ENCODE assay signal across 9 mouse cellular contexts in genomic region chr7:128004487-128005362, GRCm38 (mm10). TPM values are rescaled to one million over a fixed set of nuclear protein-coding genes. Genes with fewer than 3 reads are reported as not detected.
DNase-seq lines count a peak whose midpoint lies in the region; ATAC-seq and TF ChIP-seq lines count a peak whose summit lies in the region.
"Had no signal": no experiment of that assay in that cellular context is flagged by ENCODE, and none has a peak within 500 bp of the region (broad histone marks: within the 10 kb centered on the region; RNA-seq: fewer than 3 reads in every experiment).

No protein-coding gene starts in this region.

- no peaks in the 10 kb centered on the region for H3K9me3 ChIP-seq in ES-Bruce4 (replicated peaks; ENCODE audit: control insufficient read depth, insufficient read depth, low read length, poor library complexity, severe bottlenecking)
- H3K9me3 ChIP-seq in midbrain, embryonic 16.5 days (replicated peaks; ENCODE audit: control insufficient read depth, low read length, poor library complexity, severe bottlenecking): no peaks in the 10 kb centered on the region
- H3K9me3 ChIP-seq: liver, embryonic 15.5 days had no signal

- no peaks in the 10 kb centered on the region for H3K4me1 ChIP-seq in ES-Bruce4 (ENCODE audit: control insufficient read depth, insufficient read depth, low read length)
- H3K4me1 ChIP-seq in midbrain, embryonic 16.5 days (ENCODE audit: control insufficient read depth, insufficient read depth, low read length): 0 out of 2 replicates have a peak, but pooled peaks cover 2% of the 10 kb centered on the region

- intact Hi-C loops in heart, postnatal 10 days (cut with DNase I): no loop called here

- no peak for TF ChIP-seq EP300 in ES-Bruce4 (IDR thresholded peaks at IDR 0.05; ENCODE audit: insufficient read depth, low read depth, low read length)

- no peaks in the 10 kb centered on the region for H3K36me3 ChIP-seq in ES-Bruce4 (ENCODE audit: control insufficient read depth, insufficient read depth, low read length, poor library complexity, severe bottlenecking)
- H3K36me3 ChIP-seq in midbrain, embryonic 16.5 days (ENCODE audit: control insufficient read depth, insufficient read depth, low read length): no peaks in the 10 kb centered on the region
- H3K36me3 ChIP-seq: liver, embryonic 15.5 days had no signal

- ATAC-seq in midbrain, embryonic 16.5 days: no peak

- no peak overlapping the region for H3K27ac ChIP-seq in ES-Bruce4 (ENCODE audit: insufficient read depth, low read length)
- H3K27ac ChIP-seq in midbrain, embryonic 16.5 days (ENCODE audit: low read length): no peak overlapping the region
- H3K27ac ChIP-seq: liver, embryonic 15.5 days had no signal

- 19% methylated on average over 35 of the region's 35 CpGs for WGBS in midbrain, embryonic 16.5 days

- H3K4me3 ChIP-seq in ES-Bruce4 (ENCODE audit: low read depth, low read length): peak overlapping the region; percentile 48
- no peak overlapping the region for H3K4me3 ChIP-seq in midbrain, embryonic 16.5 days (ENCODE audit: low read depth, low read length)
- H3K4me3 ChIP-seq: liver, embryonic 15.5 days had no signal

- TF ChIP-seq CTCF in ES-Bruce4 (IDR thresholded peaks at IDR 0.05; ENCODE audit: low read depth, low read length): no peak

- DNase-seq in embryo, embryonic 9.5 days (ENCODE audit: extremely low spot score): peak; percentile 20
- peak; percentile 59 to 75 for DNase-seq in heart, postnatal 10 days
- peak; percentile 73 to 86 for DNase-seq in kidney, postnatal 4 days
- DNase-seq in layer of hippocampus, adult 9-11 months: no peak
- no peak for DNase-seq in right cerebral cortex, postnatal 14 days
- DNase-seq in frontal cortex, postnatal 36 days (ENCODE audit: low spot score in 2 of 2): no peak

- no peak for TF ChIP-seq POLR2A in ES-Bruce4 (IDR thresholded peaks at IDR 0.05; ENCODE audit: insufficient read depth, low read length)

- H3K27me3 ChIP-seq in ES-Bruce4 (ENCODE audit: control insufficient read depth, insufficient read depth, low read length, poor library complexity, severe bottlenecking): no peaks in the 10 kb centered on the region
- H3K27me3 ChIP-seq in midbrain, embryonic 16.5 days (ENCODE audit: control insufficient read depth, insufficient read depth, low read depth, low read length): 0 out of 2 replicates have a peak, but pooled peaks cover 3% of the 10 kb centered on the region
- H3K27me3 ChIP-seq: liver, embryonic 15.5 days had no signal

- H3K9ac ChIP-seq in ES-Bruce4 (ENCODE audit: low read depth, poor library complexity, severe bottlenecking): no peak overlapping the region
- H3K9ac ChIP-seq in midbrain, embryonic 16.5 days (ENCODE audit: low read depth, low read length): no peak overlapping the region
- H3K9ac ChIP-seq: liver, embryonic 15.5 days had no signal

- peak overlapping the region; percentile 22; the same call in 1 of the 2 replicates for H3K4me2 ChIP-seq in midbrain, embryonic 16.5 days (ENCODE audit: low read length)
- H3K4me2 ChIP-seq: liver, embryonic 15.5 days had no signal

RNA-seq across cellular contexts. Expression of gene Trim72, which starts 1.0 kb away (rescaled TPM):
- 0.56 TPM in 1 of 2 replicates, not detected in the other for polyA plus RNA-seq in ES-Bruce4 (2011; ENCODE audit: insufficient read depth, insufficient read length, low read depth, missing spikeins)
- 100 to 1,000 TPM; 144 to 159 TPM for total RNA-seq in heart, postnatal 10 days (2021)
- polyA plus RNA-seq in midbrain, embryonic 16.5 days (2015; fragmentation: Nextera tagmentation; extraction: Ambion mirVana): not detected in 2 replicates

RNA-seq across cellular contexts. Expression of gene Pycard, which starts 11.1 kb away (rescaled TPM):
- 25.0 and 29.8 TPM in 2 replicates for polyA plus RNA-seq in ES-Bruce4 (2011; ENCODE audit: insufficient read depth, insufficient read length, low read depth, missing spikeins)
- 10 to 100 TPM; 14.2 to 21.0 TPM for total RNA-seq in heart, postnatal 10 days (2021)
- 2.3 and 6.9 TPM in 2 replicates for polyA plus RNA-seq in midbrain, embryonic 16.5 days (2015; fragmentation: Nextera tagmentation; extraction: Ambion mirVana)

RNA-seq across cellular contexts. Expression of gene Fus, which starts 37.5 kb away (rescaled TPM):
- polyA plus RNA-seq in ES-Bruce4 (2011; ENCODE audit: insufficient read depth, insufficient read length, low read depth, missing spikeins): 1,572 and 1,655 TPM in 2 replicates
- total RNA-seq in heart, postnatal 10 days (2021): 100 to 1,000 TPM; 297 to 307 TPM
- polyA plus RNA-seq in midbrain, embryonic 16.5 days (2015; fragmentation: Nextera tagmentation; extraction: Ambion mirVana): 283 and 325 TPM in 2 replicates

RNA-seq across cellular contexts. Expression of gene Itgam, which starts 57.7 kb away (rescaled TPM):
- not detected in 2 replicates for polyA plus RNA-seq in ES-Bruce4 (2011; ENCODE audit: insufficient read depth, insufficient read length, low read depth, missing spikeins)
- total RNA-seq in heart, postnatal 10 days (2021): 1 to 10 TPM; 2.5 to 3.9 TPM
- polyA plus RNA-seq in midbrain, embryonic 16.5 days (2015; fragmentation: Nextera tagmentation; extraction: Ambion mirVana): 0.83 and 0.90 TPM in 2 replicates

RNA-seq across cellular contexts. Expression of gene Gm49368, which starts 57.8 kb away (rescaled TPM):
- not detected in 2 replicates for polyA plus RNA-seq in ES-Bruce4 (2011; ENCODE audit: insufficient read depth, insufficient read length, low read depth, missing spikeins)
- not detected for total RNA-seq in heart, postnatal 10 days (2021)
- not detected in 2 replicates for polyA plus RNA-seq in midbrain, embryonic 16.5 days (2015; fragmentation: Nextera tagmentation; extraction: Ambion mirVana)

Comparison
In these comparisons a context has a peak if more than half of its experiments do, and no peak if none do; other contexts are left out.
1. DNase-seq: peak in embryo, embryonic 9.5 days (single experiment), heart, postnatal 10 days (2 of 2) and kidney, postnatal 4 days (2 of 2); none in layer of hippocampus, adult 9-11 months (single experiment), right cerebral cortex, postnatal 14 days (single experiment) and frontal cortex, postnatal 36 days (0 of 2).